Mouse (Mus musculus): Measurements from ENCODE around the gene Traf2. TPM values are rescaled to one million over a fixed set of nuclear protein-coding genes. Genes with fewer than 3 reads are reported as not detected.

The Traf2 gene
- polyA plus RNA-seq (2015; fragmentation: Nextera tagmentation; extraction: Ambion mirVana) = 15.1 and 15.8 TPM in 2 replicates

GRCm38 (mm10) chr2:25546811-25547491 lies at the start of gene Traf2:
Traf2 (minus strand) TSS chr2:25546940.

GRCm38 (mm10) chr2:25581294-25581864 lies 34.6 kb upstream of the Traf2 start, which contains the start of gene Ajm1:
Ajm1 (minus strand) TSS chr2:25581757.

GRCm38 (mm10) chr2:25574579-25575431 lies 28.1 kb upstream of the Traf2 start, which contains the start of the genes Mamdc4 and Phpt1:
Mamdc4 (minus strand) TSS chr2:25574845.
Phpt1 (minus strand) TSS chr2:25575224.

GRCm38 (mm10) chr2:25557221-25557963 lies 10.7 kb upstream of the Traf2 start, which contains the start of gene Edf1:
Edf1 (plus strand) TSS chr2:25557847.

GRCm38 (mm10) chr2:25501593-25502486 lies 44.9 kb downstream of the Traf2 start, which contains the start of gene C8g:
C8g (minus strand) TSS chr2:25501719.

GRCm38 (mm10) chr2:25500576-25501405 lies 45.9 kb downstream of the Traf2 start, which contains the start of gene Fbxw5:
Fbxw5 (plus strand) TSS chr2:25500750.

GRCm38 (mm10) chr2:25493476-25493961 lies 53.2 kb downstream of the Traf2 start, which contains the start of gene Lcn12:
Lcn12 (minus strand) TSS chr2:25493911.

GRCm38 (mm10) chr2:25469969-25470368 lies 76.8 kb downstream of the Traf2 start, which contains the start of gene Ptgds:
Ptgds (minus strand) TSS chr2:25470046.

Other genes with a start within 250 kb of the Traf2 start
- gene Grin1, start 227.8 kb downstream of the Traf2 start, polyA plus RNA-seq (2015; fragmentation: Nextera tagmentation; extraction: Ambion mirVana) = 2.3 and 3.2 TPM in 2 replicates
- 32.5 and 37.0 TPM in 2 replicates for gene Man1b1, start 214.6 kb downstream of the Traf2 start, polyA plus RNA-seq (2015; fragmentation: Nextera tagmentation; extraction: Ambion mirVana)
- gene Dpp7, start 190.6 kb downstream of the Traf2 start, polyA plus RNA-seq (2015; fragmentation: Nextera tagmentation; extraction: Ambion mirVana) = 13.1 and 14.8 TPM in 2 replicates
- 34.1 and 37.0 TPM in 2 replicates for gene Uap1l1, start 181.3 kb downstream of the Traf2 start, polyA plus RNA-seq (2015; fragmentation: Nextera tagmentation; extraction: Ambion mirVana)
- gene Sapcd2, start 174.6 kb downstream of the Traf2 start, polyA plus RNA-seq (2015; fragmentation: Nextera tagmentation; extraction: Ambion mirVana) = 5.6 and 5.9 TPM in 2 replicates
- gene Entpd2, start 151.1 kb downstream of the Traf2 start, polyA plus RNA-seq (2015; fragmentation: Nextera tagmentation; extraction: Ambion mirVana) = 38.2 and 39.1 TPM in 2 replicates
- 58.9 and 59.9 TPM in 2 replicates for gene Npdc1, start 147.6 kb downstream of the Traf2 start, polyA plus RNA-seq (2015; fragmentation: Nextera tagmentation; extraction: Ambion mirVana)
- 0.08 TPM in 1 of 2 replicates, not detected in the other for gene Fut7, start 123.7 kb downstream of the Traf2 start, polyA plus RNA-seq (2015; fragmentation: Nextera tagmentation; extraction: Ambion mirVana)
- 1.5 and 1.6 TPM in 2 replicates for gene Abca2, start 118.2 kb downstream of the Traf2 start, polyA plus RNA-seq (2015; fragmentation: Nextera tagmentation; extraction: Ambion mirVana)
- 10.4 and 12.0 TPM in 2 replicates for gene Clic3, start 90.1 kb downstream of the Traf2 start, polyA plus RNA-seq (2015; fragmentation: Nextera tagmentation; extraction: Ambion mirVana)
- gene Paxx, start 85.8 kb downstream of the Traf2 start, polyA plus RNA-seq (2015; fragmentation: Nextera tagmentation; extraction: Ambion mirVana) = 34.9 and 35.2 TPM in 2 replicates
- 0.47 and 0.68 TPM in 2 replicates for gene Ptgds, start 76.9 kb downstream of the Traf2 start, polyA plus RNA-seq (2015; fragmentation: Nextera tagmentation; extraction: Ambion mirVana)
- not detected in 2 replicates for gene Lcn12, start 53.0 kb downstream of the Traf2 start, polyA plus RNA-seq (2015; fragmentation: Nextera tagmentation; extraction: Ambion mirVana)
- gene Fbxw5, start 46.2 kb downstream of the Traf2 start, polyA plus RNA-seq (2015; fragmentation: Nextera tagmentation; extraction: Ambion mirVana) = 68.9 and 70.0 TPM in 2 replicates
- gene C8g, start 45.2 kb downstream of the Traf2 start, polyA plus RNA-seq (2015; fragmentation: Nextera tagmentation; extraction: Ambion mirVana) = 1.8 and 3.6 TPM in 2 replicates
- gene Edf1, start 10.9 kb upstream of the Traf2 start, polyA plus RNA-seq (2015; fragmentation: Nextera tagmentation; extraction: Ambion mirVana) = 285 and 297 TPM in 2 replicates
- gene Mamdc4, start 27.9 kb upstream of the Traf2 start, polyA plus RNA-seq (2015; fragmentation: Nextera tagmentation; extraction: Ambion mirVana) = 0.19 and 1.1 TPM in 2 replicates
- gene Phpt1, start 28.3 kb upstream of the Traf2 start, polyA plus RNA-seq (2015; fragmentation: Nextera tagmentation; extraction: Ambion mirVana) = 78.4 and 95.7 TPM in 2 replicates
- 0.05 TPM in 1 of 2 replicates, not detected in the other for gene Ajm1, start 34.8 kb upstream of the Traf2 start, polyA plus RNA-seq (2015; fragmentation: Nextera tagmentation; extraction: Ambion mirVana)
- 31.5 and 33.2 TPM in 2 replicates for gene Rabl6, start 61.6 kb upstream of the Traf2 start, polyA plus RNA-seq (2015; fragmentation: Nextera tagmentation; extraction: Ambion mirVana)
- 0.23 and 0.37 TPM in 2 replicates for gene Ccdc183, start 70.7 kb upstream of the Traf2 start, polyA plus RNA-seq (2015; fragmentation: Nextera tagmentation; extraction: Ambion mirVana)
- gene Tmem141, start 75.1 kb upstream of the Traf2 start, polyA plus RNA-seq (2015; fragmentation: Nextera tagmentation; extraction: Ambion mirVana) = 61.4 and 62.3 TPM in 2 replicates
- gene Fcna, start 81.1 kb upstream of the Traf2 start, polyA plus RNA-seq (2015; fragmentation: Nextera tagmentation; extraction: Ambion mirVana) = 55.5 and 333 TPM in 2 replicates
- 1.5 and 2.1 TPM in 2 replicates for gene Lcn8, start 106.2 kb upstream of the Traf2 start, polyA plus RNA-seq (2015; fragmentation: Nextera tagmentation; extraction: Ambion mirVana)
- not detected in 2 replicates for gene Lcn5, start 111.0 kb upstream of the Traf2 start, polyA plus RNA-seq (2015; fragmentation: Nextera tagmentation; extraction: Ambion mirVana)
- 0.34 and 0.50 TPM in 2 replicates for gene Lcn6, start 129.8 kb upstream of the Traf2 start, polyA plus RNA-seq (2015; fragmentation: Nextera tagmentation; extraction: Ambion mirVana)
- gene Lcn10, start 135.8 kb upstream of the Traf2 start, polyA plus RNA-seq (2015; fragmentation: Nextera tagmentation; extraction: Ambion mirVana) = 0.57 and 0.71 TPM in 2 replicates
- not detected in 2 replicates for gene Obp2a, start 153.1 kb upstream of the Traf2 start, polyA plus RNA-seq (2015; fragmentation: Nextera tagmentation; extraction: Ambion mirVana)
- gene Bmyc, start 159.8 kb upstream of the Traf2 start, polyA plus RNA-seq (2015; fragmentation: Nextera tagmentation; extraction: Ambion mirVana) = 61.4 and 71.3 TPM in 2 replicates
- gene Obp2b, start 190.1 kb upstream of the Traf2 start, polyA plus RNA-seq (2015; fragmentation: Nextera tagmentation; extraction: Ambion mirVana) = not detected in 2 replicates
- gene Lcn3, start 218.6 kb upstream of the Traf2 start, polyA plus RNA-seq (2015; fragmentation: Nextera tagmentation; extraction: Ambion mirVana) = not detected in 2 replicates
- not detected in 2 replicates for gene Lcn11, start 230.1 kb upstream of the Traf2 start, polyA plus RNA-seq (2015; fragmentation: Nextera tagmentation; extraction: Ambion mirVana)
- not detected in 2 replicates for gene Gm13539, start 235.3 kb upstream of the Traf2 start, polyA plus RNA-seq (2015; fragmentation: Nextera tagmentation; extraction: Ambion mirVana)

Measured in urinary bladder, postnatal 0 days (tissue).